Mouse (Mus musculus) ES-Bruce4 (cell line): ENCODE results near the gene Agap1. TPM values are rescaled to one million over a fixed set of nuclear protein-coding genes. Genes with fewer than 3 reads are reported as not detected.

Experiments used
- H3K27ac ChIP-seq: 2 replicates; pipeline ENCODE4 v1.5.1; 2012; ENCODE audit warnings: low read length, inconsistent platforms; ENCODE audit not compliant: insufficient read depth
- H3K27me3 ChIP-seq: 2 replicates; pipeline ENCODE4 v1.6.1; 2012; ENCODE audit warnings: mild to moderate bottlenecking, low read length, inconsistent platforms; ENCODE audit not compliant: control insufficient read depth, poor library complexity, insufficient read depth, severe bottlenecking
- H3K36me3 ChIP-seq: 2 replicates; pipeline ENCODE4 v1.6.1; 2012; ENCODE audit warnings: inconsistent platforms, mild to moderate bottlenecking, low read length, moderate library complexity; ENCODE audit not compliant: control insufficient read depth, poor library complexity, insufficient read depth, severe bottlenecking
- H3K4me1 ChIP-seq: one replicate; pipeline ENCODE4 v1.8.1; 2011; ENCODE audit warnings: low read length; ENCODE audit not compliant: control insufficient read depth, insufficient read depth
- H3K4me3 ChIP-seq: 2 replicates; pipeline ENCODE4 v1.5.1; 2011; ENCODE audit warnings: low read depth, mild to moderate bottlenecking, low read length
- H3K9ac ChIP-seq: 2 replicates; pipeline ENCODE4 v1.6.1; 2012; ENCODE audit warnings: low read depth, mild to moderate bottlenecking, inconsistent platforms; ENCODE audit not compliant: poor library complexity, severe bottlenecking
- H3K9me3 ChIP-seq: replicated peaks from 2 replicates; pipeline ENCODE4 v1.6.1; 2012; ENCODE audit warnings: mild to moderate bottlenecking, low read length, inconsistent platforms; ENCODE audit not compliant: control insufficient read depth, poor library complexity, insufficient read depth, severe bottlenecking
- CTCF ChIP-seq: IDR thresholded peaks from one replicate; pipeline ENCODE4 v1.8.1; 2011; ENCODE audit warnings: low read depth, low read length
- EP300 ChIP-seq: IDR thresholded peaks from 2 replicates; pipeline ENCODE4 v1.6.1; 2011; ENCODE audit warnings: low read depth, low read length; ENCODE audit not compliant: insufficient read depth
- POLR2A ChIP-seq: IDR thresholded peaks from one replicate; pipeline ENCODE4 v1.8.1; 2011; ENCODE audit warnings: low read length; ENCODE audit not compliant: insufficient read depth
- polyA plus RNA-seq: library from polyadenylated mRNA; stranded (reverse); fragments of >200 nt; gene quantifications from 2 replicates; pipeline ENCODE4 v1.2.4, GENCODE M21; 2011; ENCODE audit warnings: low read depth; ENCODE audit not compliant: missing spikeins, insufficient read depth, insufficient read length

Gene Agap1
- polyA plus RNA-seq, 1 experiment: 31.0 TPM

DNA sequence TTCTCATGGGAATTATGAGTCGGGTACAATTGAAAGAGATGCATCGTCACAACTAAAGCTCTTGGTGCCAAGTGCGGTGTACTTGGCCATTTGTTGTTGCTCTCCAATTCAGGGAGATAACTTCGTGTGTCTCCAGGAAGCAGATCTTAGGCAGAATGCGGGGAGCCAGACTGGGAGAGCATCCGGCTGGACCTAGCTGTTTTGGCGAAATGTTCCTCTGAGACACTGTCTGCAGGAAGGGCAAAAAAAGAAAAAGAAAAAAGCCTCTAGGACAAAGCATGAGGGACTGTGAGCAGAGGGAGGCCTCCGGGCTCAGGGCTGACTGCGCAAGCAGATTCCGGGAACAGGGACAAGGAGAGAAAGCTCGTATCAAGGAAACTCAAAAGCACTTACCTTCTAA, 34.0 kb upstream of the Agap1 start:
- Histone ChIP-seq H3K9me3 (no peaks in the 10 kb centered on the region), H3K4me3 (no peak overlapping the region), H3K9ac (no peak overlapping the region), H3K27ac (no peak overlapping the region), H3K27me3 (no peaks in the 10 kb centered on the region), H3K4me1 (no peaks in the 10 kb centered on the region), H3K36me3 (no peaks in the 10 kb centered on the region)
- TF ChIP-seq CTCF (no peak), POLR2A (no peak), EP300 (no peak)

DNA sequence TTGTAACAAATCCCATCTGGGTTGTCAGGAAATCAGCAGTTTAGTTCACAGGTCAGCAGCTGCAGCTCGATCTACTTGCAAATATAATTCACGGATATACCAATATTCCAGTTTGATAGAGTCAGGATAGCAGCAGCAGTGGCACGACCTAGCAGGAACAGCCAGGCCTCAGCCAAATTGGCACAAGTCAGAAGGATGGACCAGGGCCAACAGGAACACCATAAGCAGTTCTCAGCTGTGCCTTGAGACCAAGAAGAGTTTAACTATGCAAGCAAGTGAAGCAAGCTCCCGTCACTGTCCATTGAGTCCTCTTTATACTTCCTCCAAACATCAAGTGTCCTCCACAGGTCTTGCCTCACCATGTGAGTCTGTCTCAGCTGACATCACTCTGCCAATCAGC, 33.2 kb upstream of the Agap1 start:
- Histone ChIP-seq H3K9ac (no peak overlapping the region), H3K27ac (no peak overlapping the region), H3K4me1 (no peaks in the 10 kb centered on the region), H3K9me3 (no peaks in the 10 kb centered on the region), H3K36me3 (no peaks in the 10 kb centered on the region), H3K27me3 (no peaks in the 10 kb centered on the region), H3K4me3 (no peak overlapping the region)
- TF ChIP-seq POLR2A (no peak), EP300 (no peak)

DNA sequence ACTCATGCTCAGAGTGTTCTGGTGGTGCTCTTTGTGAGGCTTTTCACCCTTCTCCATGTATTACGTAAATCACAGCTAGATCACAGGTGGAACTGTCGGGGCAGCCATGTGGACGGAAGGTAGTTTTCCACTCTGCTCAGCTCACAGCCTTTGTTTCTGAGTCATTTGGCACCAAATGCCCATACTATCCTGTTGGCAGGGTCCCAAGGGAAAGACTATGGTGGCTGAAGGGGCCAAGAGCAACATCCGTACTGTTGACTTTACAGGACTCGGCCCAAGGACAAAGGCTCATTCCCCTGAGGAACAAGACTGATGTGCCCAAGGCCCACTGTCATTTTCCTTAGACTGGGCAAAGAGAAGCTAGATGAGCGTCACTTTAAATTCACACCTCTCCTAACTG, 30.0 kb upstream of the Agap1 start:
- TF ChIP-seq EP300 (no peak), POLR2A (no peak), CTCF (no peak)
- no peaks in the 10 kb centered on the region for H3K9me3 ChIP-seq
- no peak overlapping the region for H3K27ac ChIP-seq
- no peak overlapping the region for H3K4me3 ChIP-seq
- no peaks in the 10 kb centered on the region for H3K27me3 ChIP-seq
- no peaks in the 10 kb centered on the region for H3K36me3 ChIP-seq
- H3K4me1 ChIP-seq: no peaks in the 10 kb centered on the region
- no peak overlapping the region for H3K9ac ChIP-seq

DNA sequence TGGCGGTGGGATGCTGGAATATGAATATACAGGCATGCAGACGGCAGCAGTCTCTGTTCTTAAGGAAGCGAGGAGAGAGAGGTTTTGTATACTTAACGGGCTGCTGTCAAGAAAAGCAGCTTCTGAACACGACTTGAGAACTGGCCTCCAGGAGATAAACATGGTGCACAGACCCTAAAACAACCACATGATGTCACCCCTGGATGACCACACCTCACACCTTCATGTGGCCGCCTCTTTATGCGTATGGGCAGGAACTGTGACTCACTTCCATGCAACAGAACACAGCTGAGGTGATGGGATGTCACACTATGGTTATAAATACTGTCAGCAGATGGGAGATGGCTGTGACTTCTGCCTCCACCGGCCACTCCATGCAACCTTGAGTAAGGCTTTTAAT, 28.5 kb upstream of the Agap1 start:
- Histone ChIP-seq H3K27ac (no peak overlapping the region), H3K4me3 (no peak overlapping the region), H3K4me1 (no peaks in the 10 kb centered on the region), H3K9me3 (no peaks in the 10 kb centered on the region), H3K27me3 (no peaks in the 10 kb centered on the region), H3K9ac (no peak overlapping the region), H3K36me3 (no peaks in the 10 kb centered on the region)
- TF ChIP-seq EP300: no peak
- no peak for TF ChIP-seq CTCF

DNA sequence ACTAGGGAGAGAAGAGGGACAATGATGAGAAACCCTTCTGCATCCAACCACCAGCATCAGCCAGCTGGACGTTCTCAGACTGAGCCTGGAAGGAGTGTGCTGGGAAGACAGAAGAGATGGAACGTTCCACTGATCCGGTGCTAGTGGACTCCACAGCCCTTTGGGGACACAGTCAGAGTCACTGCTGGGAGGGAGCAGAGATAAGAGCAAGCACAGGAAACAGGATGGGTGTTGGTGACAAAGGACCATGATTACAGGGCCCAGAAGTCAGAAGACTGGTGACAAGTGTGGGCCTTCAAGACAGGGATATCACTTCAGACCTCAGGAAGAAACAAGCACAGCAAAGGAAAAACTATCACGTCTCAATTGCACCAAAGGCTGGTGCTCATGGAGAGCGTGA, 25.9 kb upstream of the Agap1 start:
- Histone ChIP-seq H3K9me3 (no peaks in the 10 kb centered on the region), H3K4me1 (no peaks in the 10 kb centered on the region), H3K27ac (no peak overlapping the region)

DNA sequence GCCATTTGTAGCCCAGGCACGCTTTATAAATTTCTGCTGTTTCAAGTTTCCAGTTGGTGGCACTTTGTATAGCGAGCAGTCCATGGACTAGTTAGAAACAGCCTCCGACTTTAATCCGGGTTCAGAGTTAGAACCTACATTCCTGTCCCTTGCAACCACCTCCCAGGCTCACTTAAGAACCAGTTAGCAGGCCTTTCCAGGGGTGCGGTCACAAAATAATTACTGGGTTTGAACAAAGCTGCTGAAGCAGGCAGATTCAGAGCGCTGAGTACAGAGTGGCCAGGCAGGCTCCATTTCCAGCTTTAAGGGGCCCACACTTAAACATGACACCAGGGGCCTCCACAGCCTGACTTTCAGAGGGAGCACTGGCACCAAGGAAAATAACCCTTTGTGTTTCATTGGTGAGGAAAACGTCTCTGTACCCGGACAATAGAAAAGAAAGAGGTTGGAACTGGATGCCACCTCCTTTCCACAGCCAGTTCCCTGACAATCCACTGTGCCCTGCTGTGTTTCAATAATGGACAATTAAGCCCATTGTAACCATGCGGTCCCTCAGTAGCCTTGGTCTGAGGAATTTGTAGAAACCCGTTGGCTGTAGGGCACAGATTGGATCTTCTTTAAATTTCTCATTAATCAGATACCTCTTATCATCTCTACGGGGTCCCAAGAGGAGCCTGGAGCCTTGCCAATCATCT, 24.5 kb upstream of the Agap1 start:
- no peaks in the 10 kb centered on the region for H3K9me3 ChIP-seq
- H3K9ac ChIP-seq: no peak overlapping the region
- H3K4me1 ChIP-seq: no peaks in the 10 kb centered on the region
- no peaks in the 10 kb centered on the region for H3K36me3 ChIP-seq
- H3K27ac ChIP-seq: no peak overlapping the region
- H3K27me3 ChIP-seq: no peaks in the 10 kb centered on the region
- H3K4me3 ChIP-seq: no peak overlapping the region
- TF ChIP-seq CTCF (no peak), EP300 (no peak), POLR2A (no peak)

More for the DNA sequence above, 25.9 kb upstream of the Agap1 start:
- Histone ChIP-seq H3K36me3 (no peaks in the 10 kb centered on the region), H3K4me3 (no peak overlapping the region), H3K27me3 (no peaks in the 10 kb centered on the region), H3K9ac (no peak overlapping the region)
- TF ChIP-seq EP300 (no peak), CTCF (no peak), POLR2A (no peak)
